Mouse (Mus musculus) stomach, postnatal 0 days (tissue): ENCODE measurements around the gene Ifi27. TPM values are rescaled to one million over a fixed set of nuclear protein-coding genes. Genes with fewer than 3 reads are reported as not detected.

Source experiments
- ATAC-seq: fragments of 200-750 bp; cut with Nextera tagmentation; 2 replicates; pipeline ENCODE4 v1.8.0; 2017; ENCODE audit not compliant: low FRiP score, low TSS enrichment
- DNase-seq: peaks from one replicate; pipeline ENCODE4 v3.0.0-alpha.2; 2016; ENCODE audit warnings: low spot score
- H3K27ac ChIP-seq: fragments of 300-500 bp; sonication (generic); replicated peaks from 2 replicates; pipeline ENCODE4 v1.5.1; 2014; ENCODE audit warnings: mild to moderate bottlenecking, control low read depth
- H3K27me3 ChIP-seq: fragments of 300-500 bp; sonication (generic); 2 replicates; pipeline ENCODE4 v1.6.1; 2014; ENCODE audit warnings: low read length; ENCODE audit not compliant: control insufficient read depth, insufficient read depth
- H3K36me3 ChIP-seq: fragments of 300-500 bp; sonication (generic); 2 replicates; pipeline ENCODE4 v1.6.1; 2014; ENCODE audit warnings: low read length, mixed read lengths; ENCODE audit not compliant: control insufficient read depth, insufficient read depth
- H3K4me1 ChIP-seq: fragments of 300-500 bp; sonication (generic); replicated peaks from 2 replicates; pipeline ENCODE4 v1.6.1; 2014; ENCODE audit warnings: antibody characterized with exemption; ENCODE audit not compliant: control insufficient read depth, insufficient read depth
- H3K4me2 ChIP-seq: fragments of 300-500 bp; sonication (generic); replicated peaks from 2 replicates; pipeline ENCODE4 v1.6.1; 2014; ENCODE audit warnings: low read depth, mild to moderate bottlenecking, control low read depth, moderate library complexity
- H3K4me3 ChIP-seq: fragments of 300-500 bp; sonication (generic); 2 replicates; pipeline ENCODE4 v1.5.1; 2014; ENCODE audit warnings: low read depth, low read length, control low read depth
- H3K9ac ChIP-seq: fragments of 300-500 bp; sonication (generic); 2 replicates; pipeline ENCODE4 v1.6.1; 2014; ENCODE audit warnings: mild to moderate bottlenecking, low read length, control low read depth, mixed read lengths
- H3K9me3 ChIP-seq: fragments of 300-500 bp; sonication (generic); 2 replicates; pipeline ENCODE4 v1.6.1; 2016; ENCODE audit warnings: low read length; ENCODE audit not compliant: control insufficient read depth
- CTCF ChIP-seq: IDR thresholded peaks from 2 replicates; pipeline ENCODE4 v1.5.1; 2016; ENCODE audit warnings: antibody characterized with exemption, low read depth, mild to moderate bottlenecking, moderate library complexity
- EP300 ChIP-seq: optimal IDR thresholded peaks from 2 replicates; pipeline ENCODE3; 2016; ENCODE audit warnings: antibody characterized with exemption
- WGBS: fragments of 180-500 bp; shearing (Covaris S2); extraction: QIAGEN DNeasy Blood & Tissue Kit; methylation state at CpG from one replicate; pipeline ENCODE4 v1.1.7; 2014; 5-methylcytosine and 5-hydroxymethylcytosine counted together
- polyA plus RNA-seq: library from polyadenylated mRNA; unstranded; fragments of >200 nt; fragmentation: Nextera tagmentation; extraction: Ambion mirVana; gene quantifications from 2 replicates; pipeline ENCODE4 v1.2.1, GENCODE M21; 2015

The Ifi27 gene
- 38.9 and 41.9 TPM in 2 replicates for polyA plus RNA-seq

DNA sequence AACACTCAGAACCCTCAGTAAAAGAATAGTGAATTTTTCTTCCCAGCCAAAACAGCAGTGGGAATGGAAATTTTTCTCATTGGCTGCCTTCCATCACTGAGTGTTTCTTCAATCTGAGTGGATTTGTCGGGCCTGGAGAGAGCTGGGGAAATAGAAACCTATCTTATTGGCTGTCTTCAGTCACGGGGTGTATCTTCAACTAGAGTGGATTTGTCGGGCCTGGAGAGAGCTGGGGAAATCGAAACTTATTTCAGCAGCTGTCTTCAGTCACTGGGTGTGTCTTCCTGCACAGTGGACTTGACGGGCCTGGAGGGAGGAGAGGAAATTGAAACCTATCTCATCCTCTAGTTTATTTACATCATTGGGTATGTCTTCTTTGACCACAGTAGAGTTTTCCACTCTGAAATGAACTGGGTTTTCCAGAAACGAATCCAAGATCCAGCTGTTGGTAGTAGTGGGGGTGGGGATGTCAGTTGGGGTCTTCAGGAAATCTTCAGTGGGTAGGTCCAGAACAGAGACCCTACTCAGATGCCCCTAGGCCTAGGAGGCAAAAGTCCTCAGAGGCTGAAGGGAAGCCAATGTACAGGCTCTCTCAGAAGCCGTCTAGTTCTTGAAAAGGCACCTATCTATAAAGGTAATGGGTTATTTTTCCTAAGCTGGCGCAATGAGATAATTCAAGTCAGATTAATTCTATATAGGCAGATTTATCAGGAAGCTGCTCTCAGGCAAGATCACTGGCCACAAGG, at the start of gene Ifi27:
Gene Ifi27, plus strand, starts transcription at position 226 of the 746 bp plus-strand sequence.
- H3K27ac ChIP-seq: peak within 1 kb of the TSS; percentile 72
- ATAC-seq (peak; percentile 97), DNase-seq (peak; percentile 40)
- H3K9me3 ChIP-seq: no peaks in the 10 kb centered on the region
- H3K4me3 ChIP-seq: peak within 1 kb of the TSS; percentile 36
- peak within 1 kb of the TSS; percentile 34 for H3K4me2 ChIP-seq
- 40% methylated on average over 8 of the region's 8 CpGs for WGBS
- no peaks in the 10 kb centered on the region; the same call in 1 of the 2 replicates for H3K4me1 ChIP-seq
- no peaks in the 10 kb centered on the region for H3K27me3 ChIP-seq
- H3K9ac ChIP-seq: peak within 1 kb of the TSS; percentile 14; the same call in 1 of the 2 replicates
- TF ChIP-seq EP300 (peak; percentile 47), CTCF (no peak)
- H3K36me3 ChIP-seq: no peaks in the 10 kb centered on the region; the same call in 1 of the 2 replicates

DNA sequence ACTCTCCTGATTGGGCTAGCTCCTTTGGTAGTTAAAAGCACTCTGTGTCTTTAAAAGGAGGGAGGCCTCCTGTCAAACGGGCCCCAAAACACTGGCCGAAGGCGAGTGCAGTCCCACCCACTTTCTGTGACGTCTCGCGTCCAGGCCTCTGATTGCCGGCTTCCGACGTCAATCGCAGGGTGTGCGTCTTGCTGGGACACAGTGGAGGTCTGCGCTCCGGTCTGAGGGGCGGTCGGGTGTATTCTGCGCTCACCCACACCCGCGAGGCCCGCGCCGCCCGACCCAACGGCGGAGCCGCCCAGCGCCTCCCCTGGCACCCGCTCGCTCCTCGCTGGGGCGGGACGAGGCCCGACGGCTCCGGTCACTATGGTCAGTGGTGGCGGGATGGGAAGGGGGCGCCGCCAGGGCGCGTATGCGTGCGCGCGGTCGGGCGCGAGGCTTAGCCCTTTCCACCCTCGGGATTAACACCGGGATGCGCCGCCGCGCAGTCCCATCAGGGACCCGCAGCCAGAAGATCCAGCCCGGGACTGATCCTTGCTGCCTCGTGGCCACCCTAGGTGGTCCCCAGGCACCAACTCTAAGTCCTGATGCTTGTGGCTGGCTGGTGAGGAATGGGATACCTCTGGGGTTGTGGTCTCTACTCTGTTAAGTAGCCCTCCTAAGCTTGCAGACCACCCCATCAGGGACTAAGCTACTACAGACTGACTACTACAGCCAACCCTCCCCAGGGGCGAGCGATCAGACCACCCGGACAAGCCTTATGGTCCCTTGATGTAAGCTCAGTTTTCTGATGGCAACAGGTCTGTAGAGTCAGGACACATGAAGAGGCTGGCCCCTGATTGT, 45.3 kb upstream of the Ifi27 start, which contains the start of gene Otub2:
Gene Otub2, plus strand, starts transcription at position 178 of the 843 bp plus-strand sequence.
- peak within 1 kb of the TSS; percentile 69 for H3K27ac ChIP-seq
- H3K4me2 ChIP-seq: peak within 1 kb of the TSS; percentile 86
- no peaks in the 10 kb centered on the region for H3K9me3 ChIP-seq
- H3K27me3 ChIP-seq: no peaks in the 10 kb centered on the region
- 1% methylated on average over 47 of the region's 58 CpGs for WGBS
- ATAC-seq: peak; percentile 98
- H3K4me1 ChIP-seq: no peaks in the 10 kb centered on the region
- DNase-seq: peak; percentile 95
- H3K36me3 ChIP-seq: no peaks in the 10 kb centered on the region
- H3K9ac ChIP-seq: peak within 1 kb of the TSS; percentile 86
- peak within 1 kb of the TSS; percentile 65 for H3K4me3 ChIP-seq
- TF ChIP-seq CTCF (peak; percentile 25; the same call in 1 of the 2 replicates), EP300 (no peak)

DNA sequence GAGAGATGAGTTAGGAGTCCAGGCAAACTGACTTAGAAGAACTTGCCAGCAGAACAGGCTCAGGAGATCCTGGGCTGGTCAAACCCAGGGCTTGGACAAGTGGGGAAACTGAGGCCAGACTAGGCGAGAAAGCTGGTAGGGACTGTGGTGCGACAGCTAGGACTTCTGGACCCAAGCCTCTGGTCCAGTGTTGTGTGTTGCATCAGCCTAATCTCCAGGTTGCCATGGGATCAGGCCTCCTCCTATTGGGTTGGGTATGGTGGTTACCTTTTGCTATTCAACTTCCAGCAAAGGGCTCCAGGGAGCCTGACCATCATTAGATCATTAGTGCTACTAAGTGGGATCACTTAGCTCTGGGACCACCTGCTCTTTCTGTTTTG, 44.7 kb upstream of the Ifi27 start:
- no peak for DNase-seq
- H3K27me3 ChIP-seq: no peaks in the 10 kb centered on the region
- ATAC-seq: no peak
- no peak overlapping the region for H3K27ac ChIP-seq
- H3K36me3 ChIP-seq: no peaks in the 10 kb centered on the region
- peak overlapping the region; percentile 65 for H3K4me3 ChIP-seq
- no peaks in the 10 kb centered on the region for H3K4me1 ChIP-seq
- H3K9ac ChIP-seq: peak overlapping the region; percentile 86
- no peaks in the 10 kb centered on the region for H3K9me3 ChIP-seq
- peak overlapping the region; percentile 86 for H3K4me2 ChIP-seq
- WGBS: 71% methylated on average over 2 of the region's 2 CpGs
- TF ChIP-seq EP300: no peak
- TF ChIP-seq CTCF: no peak

DNA sequence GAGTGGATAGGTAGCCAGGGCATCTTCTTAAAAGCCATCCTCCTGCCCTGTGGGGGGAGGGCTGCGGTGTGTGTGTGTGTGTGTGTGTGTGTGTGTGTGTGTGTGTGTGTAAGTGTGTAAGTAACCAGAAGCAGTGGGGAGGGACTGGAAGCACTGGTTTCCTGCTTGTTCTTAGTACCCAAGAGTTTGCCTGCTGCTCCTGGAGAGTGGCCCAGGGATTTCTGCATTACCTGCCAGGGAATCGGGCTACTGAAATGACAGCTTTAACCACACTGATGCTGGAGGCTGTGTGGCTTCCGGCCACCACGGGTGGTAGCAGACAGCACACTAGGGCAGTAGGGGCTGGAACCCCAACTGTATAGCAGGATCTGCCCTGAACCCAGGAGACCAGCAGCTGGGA, 44.0 kb upstream of the Ifi27 start:
- Histone ChIP-seq H3K9ac (no peak overlapping the region), H3K4me3 (no peak overlapping the region), H3K4me2 (no peak overlapping the region), H3K27me3 (no peaks in the 10 kb centered on the region), H3K27ac (no peak overlapping the region), H3K36me3 (no peaks in the 10 kb centered on the region), H3K9me3 (no peaks in the 10 kb centered on the region), H3K4me1 (no peaks in the 10 kb centered on the region)
- ATAC-seq: no peak
- TF ChIP-seq CTCF (no peak), EP300 (no peak)
- 73% methylated on average over 4 of the region's 4 CpGs for WGBS
- DNase-seq: no peak

DNA sequence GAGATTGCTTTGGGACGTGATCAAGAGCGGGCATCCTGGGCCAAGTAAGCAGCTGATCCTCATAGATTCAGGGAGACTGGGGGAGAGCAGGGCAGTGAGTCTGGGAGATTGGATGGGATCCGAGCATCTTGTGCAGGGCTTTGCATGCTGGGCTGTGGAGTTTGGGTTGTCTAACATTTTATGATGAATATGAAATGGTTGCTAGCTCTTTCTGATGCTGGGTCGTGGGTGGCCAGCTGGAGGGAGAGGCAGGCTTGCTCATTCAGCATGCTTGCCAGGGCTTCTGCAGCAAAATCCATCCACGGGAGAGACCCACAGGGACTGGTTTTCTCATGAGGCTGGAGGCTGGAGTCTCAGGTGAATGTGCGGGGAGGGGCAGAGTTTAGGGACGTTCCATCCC, 42.9 kb upstream of the Ifi27 start:
- H3K4me2 ChIP-seq: no peak overlapping the region
- no peak overlapping the region for H3K9ac ChIP-seq
- ATAC-seq (no peak), DNase-seq (no peak)
- 50% methylated on average over 7 of the region's 7 CpGs for WGBS
- H3K27ac ChIP-seq: no peak overlapping the region
- H3K27me3 ChIP-seq: no peaks in the 10 kb centered on the region
- no peaks in the 10 kb centered on the region for H3K9me3 ChIP-seq
- H3K36me3 ChIP-seq: no peaks in the 10 kb centered on the region
- no peaks in the 10 kb centered on the region for H3K4me1 ChIP-seq
- no peak overlapping the region for H3K4me3 ChIP-seq
- TF ChIP-seq EP300 (no peak), CTCF (no peak)

DNA sequence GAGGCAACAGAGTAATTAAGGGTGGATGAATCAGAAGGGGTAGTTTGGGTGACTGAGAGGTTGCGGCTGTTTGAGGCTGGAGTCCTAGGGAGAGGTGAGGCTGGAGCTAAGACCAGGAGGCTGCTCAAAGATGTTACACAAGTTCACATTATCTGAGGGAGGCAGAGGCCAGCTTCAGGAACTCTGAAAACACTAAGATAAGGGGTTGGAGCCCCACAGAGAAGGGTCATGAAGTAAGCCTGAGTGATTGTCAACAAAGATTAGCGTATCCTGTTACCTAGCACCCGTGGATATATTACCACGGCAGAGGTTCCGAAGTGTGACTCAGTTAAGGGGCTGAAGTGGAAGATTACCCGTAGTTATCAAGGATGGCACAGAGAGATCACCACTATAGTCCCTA, 40.5 kb upstream of the Ifi27 start:
- H3K4me2 ChIP-seq: no peak overlapping the region
- DNase-seq: no peak

More for the DNA sequence above, 40.5 kb upstream of the Ifi27 start:
- TF ChIP-seq CTCF (no peak), EP300 (no peak)
- 26% methylated on average over 6 of the region's 6 CpGs for WGBS
- Histone ChIP-seq H3K4me1 (no peaks in the 10 kb centered on the region), H3K9ac (no peak overlapping the region), H3K27me3 (no peaks in the 10 kb centered on the region), H3K27ac (no peak overlapping the region), H3K36me3 (no peaks in the 10 kb centered on the region), H3K9me3 (no peaks in the 10 kb centered on the region), H3K4me3 (no peak overlapping the region)
- ATAC-seq: no peak
